Mouse (Mus musculus) small intestine, adult 2 months (tissue): ENCODE measurements around the gene Gm9833. TPM values are rescaled to one million over a fixed set of nuclear protein-coding genes. Genes with fewer than 3 reads are reported as not detected.

Experiments
- H3K27ac ChIP-seq: fragments of 200-500 bp; 2 replicates; pipeline ENCODE4 v1.5.1; 2012; ENCODE audit warnings: low read depth, low read length, control low read depth, inconsistent platforms; ENCODE audit not compliant: insufficient read depth
- H3K27me3 ChIP-seq: fragments of 200-500 bp; 2 replicates; pipeline ENCODE4 v1.6.1; 2012; ENCODE audit warnings: mild to moderate bottlenecking, moderate library complexity, low read length, inconsistent platforms; ENCODE audit not compliant: control insufficient read depth, insufficient read depth
- H3K36me3 ChIP-seq: fragments of 200-500 bp; 2 replicates; pipeline ENCODE4 v1.6.1; 2012; ENCODE audit warnings: mild to moderate bottlenecking, low read length, control low read depth, inconsistent platforms; ENCODE audit not compliant: control insufficient read depth, insufficient read depth
- H3K4me1 ChIP-seq: fragments of 200-500 bp; 2 replicates; pipeline ENCODE4 v1.6.1; 2012; ENCODE audit warnings: low read length, inconsistent platforms, mixed read lengths; ENCODE audit not compliant: control insufficient read depth, insufficient read depth, insufficient read length
- H3K4me3 ChIP-seq: fragments of 200-500 bp; 2 replicates; pipeline ENCODE4 v1.5.1; 2012; ENCODE audit warnings: low read depth, mild to moderate bottlenecking, control low read depth, inconsistent platforms, low read length, moderate library complexity
- CTCF ChIP-seq: fragments of 200-500 bp; IDR thresholded peaks from 2 replicates; pipeline ENCODE4 v1.5.1; 2012; ENCODE audit warnings: low read depth, mild to moderate bottlenecking, control low read depth, inconsistent platforms, low read length, moderate library complexity, mixed read lengths; ENCODE audit not compliant: insufficient replicate concordance, insufficient read length; ENCODE audit errors: extremely low read depth
- POLR2A ChIP-seq: fragments of 200-500 bp; IDR thresholded peaks from 2 replicates; pipeline ENCODE4 v1.6.1; 2012; ENCODE audit warnings: low read depth, mild to moderate bottlenecking, control low read depth, inconsistent platforms, low read length, moderate library complexity
- WGBS: fragments of 180-500 bp; shearing (Covaris S2); methylation state at CpG from one replicate; pipeline ENCODE4 v1.1.7; 2018; 5-methylcytosine and 5-hydroxymethylcytosine counted together
- polyA plus RNA-seq: library from polyadenylated mRNA; depleted of rRNA; stranded (reverse); fragments of >200 nt; gene quantifications from 2 replicates; pipeline ENCODE4 v1.2.3, GENCODE M21; 2012

Gm9833 gene
- polyA plus RNA-seq, 1 experiment = not detected

DNA sequence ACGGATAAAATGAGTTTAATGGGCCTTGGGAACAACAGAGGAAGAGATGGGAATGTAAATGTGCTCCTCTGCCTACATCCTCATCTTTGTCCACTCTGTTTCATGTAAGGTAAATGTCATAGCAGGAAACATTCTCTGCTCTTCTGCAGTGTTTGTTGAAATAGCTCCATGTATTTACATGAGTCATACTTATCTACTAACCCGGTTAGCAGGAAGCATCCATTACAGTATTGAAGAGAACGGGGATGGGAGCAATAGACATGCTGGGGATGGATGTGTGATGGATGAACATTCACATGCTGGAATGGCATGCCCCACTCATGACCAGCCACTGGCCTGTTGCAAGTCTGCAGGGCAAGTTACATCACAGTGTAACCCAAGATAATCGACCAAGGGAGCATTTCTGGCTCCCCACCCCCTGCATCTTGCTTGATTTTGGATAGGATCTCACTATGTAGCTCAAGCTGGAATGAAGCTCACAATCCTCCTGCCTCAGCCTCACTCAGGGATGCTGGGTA lies 5.3 kb upstream of the Gm9833 start:
- 45% methylated on average over 4 of the region's 4 CpGs for WGBS
- H3K4me3 ChIP-seq = no peak overlapping the region
- H3K27ac ChIP-seq = no peak overlapping the region
- TF ChIP-seq POLR2A (no peak), CTCF (no peak)
- H3K36me3 ChIP-seq = no peaks in the 10 kb centered on the region
- no peaks in the 10 kb centered on the region for H3K27me3 ChIP-seq
- H3K4me1 ChIP-seq = peaks cover 9% of the 10 kb centered on the region

GRCm38 (mm10) chr3:10084102-10084501 lies 3.8 kb upstream of the Gm9833 start:
- Histone ChIP-seq H3K27me3 (no peaks in the 10 kb centered on the region), H3K36me3 (no peaks in the 10 kb centered on the region), H3K27ac (no peak overlapping the region; the same call in 1 of the 2 replicates), H3K4me1 (peaks cover 9% of the 10 kb centered on the region), H3K4me3 (no peak overlapping the region)
- WGBS = 21% methylated on average over 3 of the region's 3 CpGs
- no peak for TF ChIP-seq POLR2A
- TF ChIP-seq CTCF = no peak

DNA sequence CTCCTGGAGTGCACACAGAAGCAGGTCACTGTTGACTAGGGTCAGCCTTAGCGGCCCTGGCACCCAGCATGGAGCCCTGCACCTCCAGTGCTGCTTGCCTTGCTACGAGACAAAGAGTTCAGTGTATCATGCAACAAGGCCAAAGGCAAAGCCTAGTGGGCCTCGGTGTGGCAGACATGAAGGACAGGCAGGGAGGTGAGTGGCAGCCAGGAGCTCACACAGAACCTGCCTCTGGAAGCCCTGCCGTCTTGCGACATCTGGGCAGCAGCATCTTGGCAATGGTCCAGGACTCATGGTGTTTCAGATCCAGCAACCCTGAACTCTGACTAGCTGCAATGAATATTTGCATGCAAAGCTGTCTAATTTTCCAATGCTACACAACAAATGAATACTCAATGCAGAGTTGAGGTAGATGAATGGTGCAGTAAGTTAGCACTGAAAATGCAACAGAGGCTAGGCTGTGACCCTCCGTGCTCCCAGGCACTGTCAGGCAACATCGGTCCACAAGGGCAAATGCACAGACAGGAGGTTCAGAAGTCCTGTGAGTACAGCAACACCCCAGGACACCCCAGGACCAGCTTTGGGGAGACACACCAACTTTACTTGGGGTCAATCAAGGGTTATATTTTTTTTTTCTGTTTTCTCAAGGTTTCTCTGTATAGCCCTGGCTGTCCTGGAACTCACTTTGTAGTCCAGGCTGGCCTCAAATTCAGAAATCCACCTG lies 2.4 kb upstream of the Gm9833 start:
- TF ChIP-seq CTCF (no peak), POLR2A (no peak)
- 46% methylated on average over 7 of the region's 7 CpGs for WGBS

DNA sequence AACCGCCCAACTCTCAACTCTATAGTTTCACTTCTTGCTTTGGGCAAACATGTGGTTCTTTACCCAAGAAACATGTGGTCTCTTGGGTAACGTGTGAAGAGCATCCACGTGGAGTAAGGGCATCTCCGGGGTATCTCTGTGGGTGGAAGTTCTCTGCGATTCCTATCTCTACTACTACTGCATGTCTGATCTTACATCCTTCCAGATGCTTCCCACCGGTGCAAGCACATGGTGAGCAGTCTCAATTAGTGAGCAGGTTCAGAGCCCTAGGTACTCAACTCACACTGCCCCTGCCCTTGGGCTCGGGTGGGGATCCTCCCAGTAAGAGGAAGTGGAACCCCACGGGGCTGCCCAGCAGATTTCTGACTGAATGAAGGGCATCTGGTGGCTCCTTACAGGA lies 399 bp upstream of the Gm9833 start:
- WGBS = 83% methylated on average over 8 of the region's 8 CpGs
- TF ChIP-seq CTCF (no peak), POLR2A (no peak)
- Histone ChIP-seq H3K36me3 (no peaks in the 10 kb centered on the region), H3K27ac (no peak overlapping the region), H3K27me3 (no peaks in the 10 kb centered on the region), H3K4me3 (no peak overlapping the region), H3K4me1 (peaks cover 9% of the 10 kb centered on the region)

More for the DNA sequence above, 2.4 kb upstream of the Gm9833 start:
- Histone ChIP-seq H3K36me3 (no peaks in the 10 kb centered on the region), H3K27me3 (no peaks in the 10 kb centered on the region), H3K4me3 (no peak overlapping the region), H3K27ac (no peak overlapping the region), H3K4me1 (peaks cover 9% of the 10 kb centered on the region)

GRCm38 (mm10) chr3:10091616-10092140 lies 3.8 kb downstream of the Gm9833 start:
- 81% methylated on average over 6 of the region's 6 CpGs for WGBS

DNA sequence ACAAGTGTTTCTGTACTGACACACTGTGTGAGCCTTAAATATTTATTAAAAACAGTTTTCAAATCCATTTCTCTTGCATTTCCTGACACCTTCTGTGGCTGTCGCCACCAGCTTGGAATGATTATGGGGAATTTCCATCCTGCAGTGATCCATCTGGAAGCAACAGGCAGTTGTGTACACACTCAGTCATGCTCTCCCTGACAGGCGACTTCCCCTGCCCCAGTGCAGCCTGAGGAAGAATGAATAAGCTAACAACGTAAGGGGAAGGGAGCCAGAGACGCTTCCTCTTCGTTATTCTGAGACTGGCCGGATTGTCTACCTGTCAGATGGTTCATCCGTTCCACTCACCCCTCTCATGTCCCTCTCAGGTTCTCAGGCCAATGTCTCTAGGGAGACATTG lies 4.6 kb downstream of the Gm9833 start:
- TF ChIP-seq CTCF (no peak), POLR2A (no peak)
- no peak overlapping the region for H3K4me3 ChIP-seq
- H3K36me3 ChIP-seq = no peaks in the 10 kb centered on the region
- H3K4me1 ChIP-seq = no peaks in the 10 kb centered on the region
- no peak overlapping the region for H3K27ac ChIP-seq
- WGBS = 25% methylated on average over 7 of the region's 7 CpGs
- no peaks in the 10 kb centered on the region for H3K27me3 ChIP-seq

More at GRCm38 (mm10) chr3:10091616-10092140, 3.8 kb downstream of the Gm9833 start:
- Histone ChIP-seq H3K4me1 (no peaks in the 10 kb centered on the region), H3K27me3 (no peaks in the 10 kb centered on the region), H3K4me3 (no peak overlapping the region), H3K36me3 (no peaks in the 10 kb centered on the region), H3K27ac (no peak overlapping the region)
- TF ChIP-seq POLR2A (no peak), CTCF (no peak)

DNA sequence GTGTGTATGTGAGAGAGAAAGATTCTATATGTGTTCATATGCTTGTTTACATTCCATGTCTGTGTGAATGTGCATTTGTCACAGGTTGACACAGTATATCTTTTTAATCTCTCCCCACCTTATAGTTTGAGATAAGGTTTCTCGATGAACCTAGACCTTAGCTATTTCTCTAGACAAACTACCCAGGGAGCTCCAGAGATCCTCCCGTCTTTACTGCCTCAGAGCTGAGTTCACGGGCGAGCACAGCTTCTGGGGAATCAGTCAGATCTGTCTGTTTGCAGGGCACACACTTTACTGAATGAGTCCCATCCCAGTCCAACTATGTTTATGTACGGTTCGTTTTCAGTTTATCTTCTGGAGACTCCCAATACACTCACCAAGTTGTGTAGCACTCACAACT lies 5.0 kb downstream of the Gm9833 start:
- 39% methylated on average over 6 of the region's 6 CpGs for WGBS
- H3K4me1 ChIP-seq = no peaks in the 10 kb centered on the region
- TF ChIP-seq CTCF (no peak), POLR2A (no peak)
- H3K36me3 ChIP-seq = no peaks in the 10 kb centered on the region
- no peak overlapping the region for H3K4me3 ChIP-seq
- no peak overlapping the region for H3K27ac ChIP-seq
- no peaks in the 10 kb centered on the region for H3K27me3 ChIP-seq
